Mouse (Mus musculus) liver, postnatal 0 days (tissue): ENCODE data around the gene Themis3.

Experiments used
- CTCF ChIP-seq: sonication (generic); IDR thresholded peaks from 2 replicates; pipeline ENCODE4 v1.5.1; 2016; ENCODE audit warnings: antibody characterized with exemption, low read depth
- EP300 ChIP-seq: IDR thresholded peaks from 2 replicates; pipeline ENCODE4 v1.6.1; 2016; ENCODE audit warnings: antibody characterized with exemption, low read depth, mild to moderate bottlenecking

DNA sequence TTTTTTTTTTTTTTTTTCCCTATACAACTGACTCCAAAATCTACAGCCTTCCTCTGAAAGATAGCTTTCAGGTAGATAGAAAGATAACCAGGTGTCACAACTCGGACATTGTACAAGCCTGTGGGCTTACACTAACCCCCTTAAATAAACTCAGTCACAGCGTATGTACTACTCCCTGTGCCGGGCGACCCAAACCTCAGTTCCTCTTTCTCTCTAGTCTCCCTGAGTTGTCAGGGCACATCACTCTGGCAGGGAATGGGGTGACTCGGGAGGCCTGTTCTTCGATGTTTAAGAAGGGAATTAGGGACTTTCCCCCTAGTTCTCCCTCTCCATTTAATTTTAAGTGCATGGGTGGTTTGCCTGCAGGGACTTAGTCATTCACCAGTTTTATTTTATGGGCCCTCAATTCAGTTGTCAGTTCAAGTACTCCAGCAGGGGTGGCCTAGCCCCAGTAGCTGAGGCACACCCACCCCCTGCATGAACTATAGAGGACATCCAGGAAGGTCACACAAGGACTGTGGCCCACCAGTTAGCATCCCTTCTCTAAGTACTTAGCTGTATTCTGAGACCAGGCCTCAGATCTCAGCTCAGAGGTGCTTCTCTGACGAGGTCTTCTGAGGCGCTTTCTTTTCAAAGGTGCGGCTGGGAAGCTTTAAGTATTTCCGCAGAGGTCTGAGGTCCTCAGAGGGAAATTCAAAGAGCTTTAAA is 80.0 kb downstream of the Themis3 start:
- TF ChIP-seq CTCF (no peak), EP300 (no peak)
